Mouse (Mus musculus): Measurements from ENCODE around the gene Ttc39d. TPM values are rescaled to one million over a fixed set of nuclear protein-coding genes. Genes with fewer than 3 reads are reported as not detected.

Ttc39d gene
- total RNA-seq, 2 experiments from 2014 or later, result not detected

GRCm38 (mm10) chr17:80252757-80253525 is 45.7 kb downstream of the Ttc39d start:
- no peak for DNase-seq (ENCODE audit: low spot score)
- intact Hi-C loops (cut with DNase I), result no loop called here

- intact Hi-C loops (cut with DNase I), result no loop called here
- DNase-seq (ENCODE audit: low spot score), result no peak
These were observed 47.2 kb downstream of the Ttc39d start for GRCm38 (mm10) chr17:80254421-80254820.

GRCm38 (mm10) chr17:80255208-80255607 is 47.9 kb downstream of the Ttc39d start:
- peak; percentile 67 for DNase-seq (ENCODE audit: low spot score)
- intact Hi-C loops (cut with DNase I), result no loop called here

GRCm38 (mm10) chr17:80267065-80267464 is 59.8 kb downstream of the Ttc39d start:
- intact Hi-C loops (cut with DNase I), result no loop called here

More at GRCm38 (mm10) chr17:80267065-80267464, 59.8 kb downstream of the Ttc39d start:
- DNase-seq (ENCODE audit: low spot score), result no peak

Other genes with a start within 250 kb of the Ttc39d start
- 10 to 100 TPM; 21.0 to 22.3 TPM for gene Hnrnpll, start 145.1 kb upstream of the Ttc39d start, total RNA-seq (2021)
- 10 to 100 TPM; 14.1 to 14.5 TPM for gene Galm, start 80.0 kb upstream of the Ttc39d start, total RNA-seq (2021)
- 10 to 100 TPM; 36.9 to 41.9 TPM for gene Srsf7, start 153 bp upstream of the Ttc39d start, total RNA-seq (2021)
- 1 to 10 TPM; 3.1 to 4.0 TPM for gene Gemin6, start 17.0 kb downstream of the Ttc39d start, total RNA-seq (2021)
- gene Morn2, start 82.7 kb downstream of the Ttc39d start, total RNA-seq (2021), result 10 to 100 TPM; 14.8 to 16.0 TPM
- gene Dhx57, start 83.0 kb downstream of the Ttc39d start, total RNA-seq (2021), result 1 to 10 TPM; 6.0 to 6.5 TPM
- gene Arhgef33, start 99.9 kb downstream of the Ttc39d start, total RNA-seq (2021), result not detected
- not detected for gene Gm10190, start 166.1 kb downstream of the Ttc39d start, total RNA-seq (2021)